Mouse (Mus musculus) brown adipose tissue, adult 24 weeks (tissue): ENCODE data around the gene Psmd14. TPM values are rescaled to one million over a fixed set of nuclear protein-coding genes. Genes with fewer than 3 reads are reported as not detected.

ENCODE experiments used
- H3K27ac ChIP-seq: fragments of 200-500 bp; replicated peaks from 2 replicates; pipeline ENCODE4 v1.5.1; 2012; ENCODE audit warnings: low read depth, mild to moderate bottlenecking, low read length
- H3K4me1 ChIP-seq: fragments of 200-500 bp; 2 replicates; pipeline ENCODE4 v1.6.1; 2012; ENCODE audit warnings: low read length, mixed read lengths; ENCODE audit not compliant: control insufficient read depth, insufficient read depth, insufficient read length
- H3K4me3 ChIP-seq: fragments of 200-500 bp; 2 replicates; pipeline ENCODE4 v1.5.1; 2012; ENCODE audit warnings: low read depth, mild to moderate bottlenecking, low read length, moderate library complexity; ENCODE audit not compliant: insufficient read depth
- polyA plus RNA-seq: library from polyadenylated mRNA; stranded (reverse); fragments of >200 nt; gene quantifications from 2 replicates; pipeline ENCODE4 v1.2.4, GENCODE M21; 2012; ENCODE audit not compliant: missing spikeins, insufficient read depth, insufficient read length

The Psmd14 gene
- polyA plus RNA-seq, 1 experiment = 126 TPM

DNA sequence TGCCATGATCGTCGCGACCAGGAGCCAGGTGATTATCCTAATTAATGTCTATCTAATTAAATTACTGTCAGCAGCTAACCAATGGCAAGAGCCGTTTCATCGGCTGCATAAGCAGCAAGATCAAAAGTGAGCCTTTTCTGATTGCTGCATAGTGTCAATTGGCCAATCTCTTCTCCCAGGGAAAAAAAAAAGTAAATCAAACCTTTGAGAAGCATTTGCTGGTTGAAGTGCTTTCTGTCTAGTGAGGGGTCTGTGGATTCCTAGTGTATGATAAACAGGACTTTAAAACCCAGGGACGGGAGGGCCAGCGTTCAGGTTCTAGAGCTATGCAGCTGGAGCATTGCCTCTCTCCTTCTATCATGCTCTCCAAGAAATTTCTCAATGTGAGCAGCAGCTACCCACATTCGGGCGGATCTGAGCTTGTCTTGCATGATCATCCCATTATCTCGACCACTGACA is 92.9 kb downstream of the Psmd14 start:
- Histone ChIP-seq H3K4me1 (peaks cover 12% of the 10 kb centered on the region), H3K4me3 (no peak overlapping the region), H3K27ac (no peak overlapping the region)

- Histone ChIP-seq H3K4me1 (peaks cover 12% of the 10 kb centered on the region), H3K4me3 (peak overlapping the region; percentile 5; the same call in 1 of the 2 replicates), H3K27ac (no peak overlapping the region)
Measured at GRCm38 (mm10) chr2:61804841-61805540, 93.5 kb downstream of the Psmd14 start.

- peaks cover 12% of the 10 kb centered on the region for H3K4me1 ChIP-seq
- peak overlapping the region; percentile 5; the same call in 1 of the 2 replicates for H3K4me3 ChIP-seq
- no peak overlapping the region for H3K27ac ChIP-seq
Measured at GRCm38 (mm10) chr2:61805541-61806345, 94.2 kb downstream of the Psmd14 start.

- H3K27ac ChIP-seq = no peak overlapping the region
- H3K4me1 ChIP-seq = peaks cover 12% of the 10 kb centered on the region
- H3K4me3 ChIP-seq = no peak overlapping the region
Measured at GRCm38 (mm10) chr2:61806346-61806825, 94.9 kb downstream of the Psmd14 start.

DNA sequence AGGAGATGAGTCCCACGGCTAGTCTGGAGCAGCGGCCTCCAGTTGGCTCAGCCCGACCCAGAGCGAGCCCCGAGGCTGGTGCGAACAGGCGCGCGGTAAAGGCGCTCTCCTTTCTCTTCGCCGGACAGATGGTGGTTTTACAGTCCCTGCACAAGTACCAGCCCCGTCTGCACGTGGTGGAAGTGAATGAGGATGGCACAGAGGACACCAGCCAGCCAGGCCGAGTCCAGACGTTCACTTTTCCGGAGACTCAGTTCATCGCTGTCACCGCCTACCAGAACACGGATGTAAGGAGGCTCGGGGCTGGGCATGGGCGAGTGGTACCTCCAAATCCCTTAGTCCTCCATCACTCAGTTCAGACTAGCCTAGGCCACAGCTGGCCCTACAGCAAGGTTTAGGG is 95.7 kb downstream of the Psmd14 start:
- H3K4me3 ChIP-seq = no peak overlapping the region
- no peak overlapping the region for H3K27ac ChIP-seq
- peaks cover 12% of the 10 kb centered on the region for H3K4me1 ChIP-seq

GRCm38 (mm10) chr2:61807781-61808180 is 96.3 kb downstream of the Psmd14 start:
- H3K4me1 ChIP-seq = peaks cover 12% of the 10 kb centered on the region
- H3K27ac ChIP-seq = no peak overlapping the region

GRCm38 (mm10) chr2:61808776-61809175 is 97.3 kb downstream of the Psmd14 start:
- Histone ChIP-seq H3K4me3 (no peak overlapping the region), H3K4me1 (peaks cover 12% of the 10 kb centered on the region), H3K27ac (no peak overlapping the region)

More at GRCm38 (mm10) chr2:61807781-61808180, 96.3 kb downstream of the Psmd14 start:
- H3K4me3 ChIP-seq = no peak overlapping the region

DNA sequence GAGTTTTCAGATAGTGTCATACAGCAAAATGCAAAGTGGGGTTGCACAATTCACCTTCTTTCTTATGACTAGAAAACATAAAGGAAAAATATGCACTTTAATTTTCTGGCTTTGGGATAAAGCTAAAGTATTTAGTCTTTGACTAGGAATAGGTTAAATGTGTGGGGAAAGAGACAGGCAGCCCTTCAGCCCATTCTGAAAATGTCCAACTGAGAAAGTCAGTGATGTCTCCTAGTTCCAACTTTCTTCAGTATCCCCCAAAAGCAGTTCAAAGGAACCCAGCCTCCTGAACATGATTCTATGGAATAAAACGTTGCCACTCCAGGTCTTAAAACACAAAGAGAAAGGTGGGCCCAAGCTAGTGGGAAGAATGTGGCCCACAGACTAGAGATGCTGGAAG is 97.9 kb downstream of the Psmd14 start:
- no peak overlapping the region for H3K27ac ChIP-seq
- peaks cover 12% of the 10 kb centered on the region for H3K4me1 ChIP-seq
- no peak overlapping the region for H3K4me3 ChIP-seq

- Histone ChIP-seq H3K27ac (no peak overlapping the region), H3K4me1 (peaks cover 2% of the 10 kb centered on the region; the same call in 1 of the 2 replicates), H3K4me3 (no peak overlapping the region)
Measured at GRCm38 (mm10) chr2:61810751-61811150, 99.3 kb downstream of the Psmd14 start.

GRCm38 (mm10) chr2:61811163-61811506 is 99.6 kb downstream of the Psmd14 start:
- no peak overlapping the region for H3K27ac ChIP-seq
- H3K4me3 ChIP-seq = 0 out of 2 replicates have a peak overlapping the region, but pooled peaks have one; percentile 54
- peaks cover 2% of the 10 kb centered on the region; the same call in 1 of the 2 replicates for H3K4me1 ChIP-seq

DNA sequence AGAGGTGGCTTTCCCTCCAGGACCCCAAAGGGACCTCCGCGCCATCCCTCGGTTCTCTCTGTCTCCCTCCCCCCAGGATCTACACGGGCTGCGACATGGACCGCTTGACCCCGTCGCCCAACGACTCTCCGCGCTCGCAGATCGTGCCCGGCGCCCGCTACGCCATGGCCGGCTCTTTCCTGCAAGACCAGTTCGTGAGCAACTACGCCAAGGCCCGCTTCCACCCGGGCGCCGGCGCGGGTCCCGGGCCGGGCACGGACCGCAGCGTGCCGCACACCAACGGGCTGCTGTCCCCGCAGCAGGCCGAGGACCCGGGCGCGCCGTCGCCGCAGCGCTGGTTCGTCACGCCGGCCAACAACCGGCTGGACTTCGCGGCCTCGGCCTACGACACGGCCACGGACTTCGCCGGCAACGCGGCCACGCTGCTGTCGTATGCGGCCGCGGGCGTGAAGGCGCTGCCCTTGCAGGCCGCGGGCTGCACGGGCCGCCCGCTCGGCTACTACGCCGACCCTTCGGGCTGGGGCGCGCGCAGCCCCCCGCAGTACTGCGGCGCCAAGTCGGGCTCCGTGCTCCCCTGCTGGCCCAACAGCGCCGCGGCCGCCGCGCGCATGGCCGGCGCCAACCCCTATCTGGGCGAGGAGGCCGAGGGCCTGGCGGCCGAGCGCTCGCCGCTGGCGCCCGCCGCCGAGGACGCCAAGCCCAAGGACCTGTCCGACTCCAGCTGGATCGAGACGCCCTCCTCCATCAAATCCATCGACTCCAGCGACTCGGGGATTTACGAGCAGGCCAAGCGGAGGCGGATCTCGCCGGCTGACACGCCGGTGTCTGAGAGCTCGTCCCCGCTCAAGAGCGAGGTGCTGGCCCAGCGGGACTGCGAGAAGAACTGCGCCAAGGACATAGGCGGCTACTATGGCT is 100.3 kb downstream of the Psmd14 start:
- H3K4me3 ChIP-seq = peak overlapping the region; percentile 54
- no peak overlapping the region for H3K27ac ChIP-seq
- H3K4me1 ChIP-seq = peaks cover 2% of the 10 kb centered on the region; the same call in 1 of the 2 replicates

DNA sequence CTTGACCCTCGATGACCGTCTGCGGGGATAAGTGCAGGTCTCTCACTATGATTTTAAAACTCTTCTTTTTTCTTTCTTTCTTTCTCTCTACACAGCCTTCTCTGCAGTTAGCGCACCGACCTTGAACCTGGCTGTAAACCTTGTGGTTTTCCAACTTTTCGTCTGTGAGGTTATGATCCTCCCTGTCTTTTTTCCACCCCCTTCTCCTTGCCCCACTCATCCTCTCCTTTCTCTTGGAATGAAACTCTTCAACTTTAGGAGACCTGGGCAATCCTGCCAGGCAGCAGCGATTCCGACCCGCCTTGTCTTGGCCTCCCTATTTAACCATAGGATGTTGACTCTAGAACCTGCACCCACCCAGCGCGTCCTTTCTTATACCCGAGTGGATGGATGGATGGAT is 101.0 kb downstream of the Psmd14 start:
- H3K27ac ChIP-seq = no peak overlapping the region
- no peak overlapping the region; the same call in 1 of the 2 replicates for H3K4me3 ChIP-seq
- H3K4me1 ChIP-seq = peaks cover 2% of the 10 kb centered on the region; the same call in 1 of the 2 replicates

DNA sequence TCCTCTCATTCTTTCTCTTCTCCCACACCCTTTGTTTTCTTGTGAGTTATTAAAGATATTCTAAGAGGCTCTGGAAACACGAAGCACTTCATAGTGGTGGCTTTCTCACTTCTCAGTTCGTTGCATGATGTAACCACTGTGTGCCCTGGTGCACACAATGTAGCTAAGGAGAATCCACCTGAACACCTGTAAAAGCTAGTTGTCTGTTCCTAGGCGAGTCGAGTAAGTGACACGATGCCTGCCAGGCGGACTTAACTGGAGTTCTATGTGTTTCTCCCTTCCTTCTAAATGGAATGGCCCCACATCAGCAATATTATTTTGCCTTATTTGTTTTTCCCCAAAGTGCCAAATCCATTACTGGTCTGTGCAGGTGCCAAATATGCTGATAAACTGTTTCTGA is 101.6 kb downstream of the Psmd14 start:
- Histone ChIP-seq H3K4me1 (peaks cover 2% of the 10 kb centered on the region; the same call in 1 of the 2 replicates), H3K4me3 (no peak overlapping the region)

DNA sequence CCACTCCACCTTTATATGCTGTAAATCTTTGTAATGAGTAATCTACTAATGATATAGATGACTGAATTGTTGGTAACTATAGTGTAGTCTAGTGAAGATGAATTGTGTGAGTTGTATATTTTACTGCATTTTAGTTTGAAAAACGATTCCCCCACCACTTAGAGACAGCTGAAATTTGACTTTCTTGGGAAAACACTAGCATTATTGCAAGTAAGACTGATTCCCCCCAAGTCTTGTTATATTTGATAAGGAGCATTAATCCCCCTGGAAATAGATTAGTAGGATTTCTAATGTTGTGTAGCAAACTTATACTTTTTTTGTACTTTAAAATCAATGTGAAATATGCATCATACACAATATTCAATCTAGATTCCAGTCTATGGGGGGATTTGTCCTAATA is 102.0 kb downstream of the Psmd14 start:
- H3K4me3 ChIP-seq = no peak overlapping the region
- H3K27ac ChIP-seq = no peak overlapping the region
- peaks cover 2% of the 10 kb centered on the region; the same call in 1 of the 2 replicates for H3K4me1 ChIP-seq

More for the DNA sequence above, 101.6 kb downstream of the Psmd14 start:
- H3K27ac ChIP-seq = no peak overlapping the region
